Mouse (Mus musculus) spleen, postnatal 14 days (tissue): ENCODE results near the gene Arid1b.

Source experiments
- DNase-seq, 2 experiments: peaks; one replicate each; pipeline ENCODE4 v3.0.0; 2021 to 2022; ENCODE audit warnings: low spot score in 2 of 2

Gene Arid1b

DNA sequence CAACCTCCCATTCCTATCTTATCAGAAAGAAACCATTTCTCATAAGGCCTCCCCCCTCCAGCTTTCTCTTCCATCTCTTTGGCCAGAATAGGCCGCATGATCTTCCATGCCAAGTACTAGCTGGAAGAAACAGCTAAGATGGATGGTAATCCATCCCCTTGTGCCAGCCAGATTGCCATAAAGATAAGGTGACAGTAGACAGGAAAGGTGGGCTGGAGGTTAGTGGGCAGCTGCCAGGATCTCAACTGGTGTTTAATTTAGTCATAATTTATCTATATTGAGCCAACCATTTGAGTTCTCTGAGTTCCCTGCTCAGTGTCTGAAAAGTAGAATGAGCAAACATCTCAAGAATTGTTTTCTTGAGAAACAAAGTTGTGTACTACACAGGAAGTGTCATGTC is 391.6 kb downstream of the Arid1b start:
- no peak for DNase-seq

DNA sequence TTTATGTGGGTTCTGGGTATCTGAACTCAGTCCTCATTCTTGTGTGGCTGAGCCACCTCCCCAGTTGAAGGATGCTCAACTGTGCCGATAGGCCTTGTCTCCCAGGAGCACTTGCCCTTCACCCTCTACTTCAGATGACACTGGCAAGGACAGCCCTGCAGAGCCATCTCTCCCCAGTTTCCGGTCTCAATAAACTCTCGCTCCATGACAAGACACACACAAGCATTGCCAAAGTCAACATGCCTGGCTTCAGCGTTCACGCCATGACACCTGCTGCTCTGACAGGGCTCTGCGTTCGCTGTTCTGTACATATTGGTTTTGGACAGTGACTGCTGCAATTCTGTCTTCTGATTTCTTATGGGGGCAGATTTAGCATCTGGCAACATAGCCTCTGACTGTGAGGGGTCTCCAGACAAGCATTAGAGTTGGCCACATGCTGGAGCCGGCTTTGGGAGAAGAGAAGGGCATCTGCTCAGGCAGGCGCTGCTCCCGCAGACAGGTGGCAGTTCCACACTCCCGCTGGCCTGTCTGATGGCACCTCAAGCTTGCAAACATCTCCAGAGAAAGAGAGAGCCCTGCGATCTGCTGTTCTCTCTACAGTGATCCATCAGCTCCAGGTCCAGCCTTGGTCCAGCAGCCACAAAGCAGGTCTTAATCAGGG is 392.9 kb downstream of the Arid1b start:
- DNase-seq: no peak

GRCm38 (mm10) chr17:5388351-5388750 is 394.2 kb downstream of the Arid1b start:
- DNase-seq: no peak

- no peak for DNase-seq
Measured at GRCm38 (mm10) chr17:5390682-5391081, 396.6 kb downstream of the Arid1b start.

- DNase-seq: no peak
Measured at GRCm38 (mm10) chr17:5395454-5396205, 401.5 kb downstream of the Arid1b start.

DNA sequence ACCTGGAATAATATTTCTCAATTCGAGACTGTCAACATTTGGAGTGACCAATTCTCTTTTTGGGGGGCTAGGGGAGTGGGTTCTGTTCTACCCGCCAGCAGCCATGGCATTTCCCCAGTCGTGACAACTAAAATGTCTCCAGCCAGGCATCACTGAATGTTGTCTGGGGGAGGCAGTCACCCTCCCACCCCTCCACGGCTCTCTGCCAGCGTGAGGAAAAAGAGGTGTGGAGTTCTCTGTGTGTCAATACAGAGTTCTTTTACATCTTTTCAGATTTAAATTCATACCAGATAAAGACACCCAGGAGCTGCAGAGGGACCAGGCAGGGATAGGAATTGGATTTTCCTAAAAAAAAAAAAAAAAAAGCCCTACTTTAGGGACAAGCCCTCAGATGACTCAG is 402.1 kb downstream of the Arid1b start:
- DNase-seq: no peak
